In the genomic region with DNA sequence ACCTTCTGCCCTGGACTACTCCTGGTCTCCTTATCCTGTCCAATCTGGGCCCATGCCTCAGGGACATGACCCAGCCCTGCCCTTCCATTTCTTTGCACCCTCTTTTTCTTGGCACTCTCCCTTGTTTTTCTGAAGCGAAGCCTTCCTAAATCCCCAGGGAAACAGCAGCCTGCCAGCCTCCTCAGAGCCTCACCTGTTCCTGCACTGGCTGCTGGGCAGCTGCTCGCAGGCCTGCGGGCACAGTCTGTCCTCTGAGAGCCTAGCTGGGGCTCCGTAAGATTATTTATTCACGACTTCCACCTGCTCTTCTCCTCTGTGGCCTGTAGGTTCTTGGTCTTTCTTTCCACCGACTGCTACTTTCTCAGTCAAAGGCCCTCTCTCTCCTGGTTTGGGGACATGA, we compare ENCODE assay signal across 24 mouse cellular contexts. TPM values are rescaled to one million over a fixed set of nuclear protein-coding genes. Genes with fewer than 3 reads are reported as not detected.
DNase-seq lines count a peak whose midpoint lies in the region; ATAC-seq and TF ChIP-seq lines count a peak whose summit lies in the region.
"Had no signal": no experiment of that assay in that cellular context is flagged by ENCODE, and none has a peak within 500 bp of the region (broad histone marks: within the 10 kb centered on the region; RNA-seq: fewer than 3 reads in every experiment).

No protein-coding gene starts in this region.

- no peak overlapping the region for H3K9ac ChIP-seq in embryonic facial prominence, embryonic 15.5 days
- H3K9ac ChIP-seq in kidney, embryonic 14.5 days (ENCODE audit: low read depth, low read length) = no peak overlapping the region
- no peak overlapping the region for H3K9ac ChIP-seq in hindbrain, embryonic 16.5 days (ENCODE audit: low read depth, low read length)
- H3K9ac ChIP-seq: forebrain, embryonic 12.5 days; heart, embryonic 13.5 days; hindbrain, embryonic 15.5 days had no signal

- ATAC-seq in embryonic facial prominence, embryonic 15.5 days (ENCODE audit: insufficient number of reproducible peaks, low FRiP score, low TSS enrichment, low read depth) = peak; percentile 55; the same call in 1 of the 2 replicates
- no peak for ATAC-seq in kidney, embryonic 14.5 days (ENCODE audit: low FRiP score, low TSS enrichment)
- ATAC-seq in hindbrain, embryonic 16.5 days = no peak
- ATAC-seq: forebrain, embryonic 16.5 days; inflammation-experienced regulatory T-cells, adult 6 months; intestine, postnatal 0 days had no signal

- WGBS in embryonic facial prominence, embryonic 15.5 days = 50% methylated on average over 6 of the region's 6 CpGs
- WGBS in kidney, embryonic 14.5 days = 69% methylated on average over 6 of the region's 6 CpGs
- 56% methylated on average over 6 of the region's 6 CpGs for WGBS in hindbrain, embryonic 16.5 days

- H3K27me3 ChIP-seq in embryonic facial prominence, embryonic 15.5 days = no peaks in the 10 kb centered on the region
- H3K27me3 ChIP-seq in myocyte (ENCODE audit: control insufficient read depth, insufficient read depth, insufficient read length) = peaks cover 63% of the 10 kb centered on the region
- no peaks in the 10 kb centered on the region for H3K27me3 ChIP-seq in kidney, embryonic 14.5 days (ENCODE audit: control insufficient read depth, insufficient read depth, low read length)
- no peaks in the 10 kb centered on the region for H3K27me3 ChIP-seq in hindbrain, embryonic 16.5 days (replicated peaks; ENCODE audit: control insufficient read depth, insufficient read depth, low read length)

- no peak overlapping the region for H3ac ChIP-seq in myocyte (ENCODE audit: control insufficient read depth, insufficient read length)

- no peaks in the 10 kb centered on the region for H3K36me3 ChIP-seq in embryonic facial prominence, embryonic 15.5 days
- no peaks in the 10 kb centered on the region for H3K36me3 ChIP-seq in myocyte (ENCODE audit: control insufficient read depth, insufficient read depth)
- no peaks in the 10 kb centered on the region for H3K36me3 ChIP-seq in kidney, embryonic 14.5 days (ENCODE audit: control insufficient read depth, insufficient read depth, low read length)
- H3K36me3 ChIP-seq in hindbrain, embryonic 16.5 days (ENCODE audit: control insufficient read depth, insufficient read depth, low read length) = no peaks in the 10 kb centered on the region
- H3K36me3 ChIP-seq: forebrain, embryonic 12.5 days; heart, embryonic 13.5 days; hindbrain, embryonic 15.5 days had no signal

- H3K4me3 ChIP-seq in embryonic facial prominence, embryonic 15.5 days (replicated peaks) = no peak overlapping the region
- no peak overlapping the region for H3K4me3 ChIP-seq in myocyte
- H3K4me3 ChIP-seq in kidney, embryonic 14.5 days (ENCODE audit: low read length) = no peak overlapping the region
- no peak overlapping the region for H3K4me3 ChIP-seq in hindbrain, embryonic 16.5 days (ENCODE audit: low read length)
- H3K4me3 ChIP-seq: forebrain, embryonic 12.5 days; heart, embryonic 13.5 days; hindbrain, embryonic 15.5 days had no signal

- no peak overlapping the region for H3K27ac ChIP-seq in embryonic facial prominence, embryonic 15.5 days (replicated peaks)
- no peak overlapping the region for H3K27ac ChIP-seq in kidney, embryonic 14.5 days (ENCODE audit: low read depth, low read length)
- no peak overlapping the region for H3K27ac ChIP-seq in hindbrain, embryonic 16.5 days (ENCODE audit: low read depth, low read length)
- H3K27ac ChIP-seq: forebrain, embryonic 12.5 days; heart, embryonic 13.5 days; hindbrain, embryonic 15.5 days had no signal

- peak; percentile 59 for DNase-seq in gastrocnemius, adult 18-20 months (ENCODE audit: low spot score)
- DNase-seq in gastrocnemius, postnatal 4 days (ENCODE audit: low spot score in 2 of 2) = no peak
- peak; percentile 17 for DNase-seq in brain, adult 2 months (ENCODE audit: low read depth, low spot score)
- DNase-seq: adrenal gland, adult 2 months; cerebellum, adult 11 months; cerebellum, adult 9-10 months; heart, adult 11 months; heart, postnatal 36 days; kidney, adult 8-10 months had no signal

- TF ChIP-seq POLR2A in myocyte (IDR thresholded peaks at IDR 0.05; ENCODE audit: insufficient read length, low read depth) = no peak

- no peaks in the 10 kb centered on the region for H3K9me3 ChIP-seq in embryonic facial prominence, embryonic 15.5 days (replicated peaks)
- no peaks in the 10 kb centered on the region for H3K9me3 ChIP-seq in kidney, embryonic 14.5 days (ENCODE audit: control insufficient read depth, low read length)
- no peaks in the 10 kb centered on the region for H3K9me3 ChIP-seq in hindbrain, embryonic 16.5 days (ENCODE audit: control insufficient read depth, low read length)
- H3K9me3 ChIP-seq: forebrain, embryonic 12.5 days; heart, embryonic 13.5 days; hindbrain, embryonic 15.5 days had no signal

- H3K4me2 ChIP-seq in embryonic facial prominence, embryonic 15.5 days (replicated peaks) = no peak overlapping the region
- H3K4me2 ChIP-seq in myocyte (ENCODE audit: low read depth) = no peak overlapping the region
- H3K4me2 ChIP-seq in kidney, embryonic 14.5 days (replicated peaks; ENCODE audit: low read depth, low read length) = no peak overlapping the region
- H3K4me2 ChIP-seq in hindbrain, embryonic 16.5 days (ENCODE audit: low read length) = no peak overlapping the region
- H3K4me2 ChIP-seq: forebrain, embryonic 12.5 days; heart, embryonic 13.5 days; hindbrain, embryonic 15.5 days had no signal

- peaks cover 19% of the 10 kb centered on the region for H3K4me1 ChIP-seq in embryonic facial prominence, embryonic 15.5 days
- H3K4me1 ChIP-seq in kidney, embryonic 14.5 days (ENCODE audit: control insufficient read depth, insufficient read depth, low read length) = no peaks in the 10 kb centered on the region
- no peaks in the 10 kb centered on the region for H3K4me1 ChIP-seq in hindbrain, embryonic 16.5 days (ENCODE audit: control insufficient read depth, insufficient read depth, low read depth, low read length)
- H3K4me1 ChIP-seq: forebrain, embryonic 12.5 days; hindbrain, embryonic 15.5 days had no signal

- no peaks in the 10 kb centered on the region for H3K79me2 ChIP-seq in myocyte (ENCODE audit: control insufficient read depth, insufficient read depth)

TF ChIP-seq in myocyte, 11 proteins besides CTCF, POLR2A, EP300 and RAD21:
- TF ChIP-seq MYOG (IDR thresholded peaks at IDR 0.05; ENCODE audit: control insufficient read depth in 1 of 3, insufficient read depth in 1 of 3, insufficient read length in 2 of 3, low read depth in 2 of 3) (peak; percentile 70 to 97 (median 96)), USF1 (IDR thresholded peaks at IDR 0.05; ENCODE audit: low read depth) (no peak), REST (IDR thresholded peaks at IDR 0.05; ENCODE audit: insufficient read depth, insufficient read length) (no peak), MYOD1 (IDR thresholded peaks at IDR 0.05; ENCODE audit: control insufficient read depth in 1 of 3, insufficient read length in 2 of 3, low read depth in 2 of 3) (peak in 2 of 3 experiments; percentile 87 to 94), TCF12 (IDR thresholded peaks at IDR 0.05; ENCODE audit: insufficient read depth, poor library complexity, severe bottlenecking) (peak; percentile 62), TCF3 (IDR thresholded peaks at IDR 0.05; ENCODE audit: insufficient read length, low read depth) (peak; percentile 88)

RNA-seq across cellular contexts. Expression of a gene that starts 10.0 kb away (rescaled TPM):
- total RNA-seq in gastrocnemius, adult 18-20 months (2021) = 100 to 1,000 TPM; 174 to 210 TPM
- 100 to 1,000 TPM; 160 to 165 TPM for total RNA-seq in gastrocnemius, postnatal 4 days (2021)
- polyA plus RNA-seq in embryonic facial prominence, embryonic 15.5 days (2015; fragmentation: Nextera tagmentation; extraction: Ambion mirVana) = 89.8 and 96.4 TPM in 2 replicates
- polyA plus RNA-seq in myocyte (2012; fragmentation: generic; extraction: Trizol) = 116 TPM
- 81.5 and 88.8 TPM in 2 replicates for polyA plus RNA-seq in kidney, embryonic 14.5 days (2014; fragmentation: Nextera tagmentation; extraction: Ambion mirVana)
- 94.4 and 95.3 TPM in 2 replicates for polyA plus RNA-seq in hindbrain, embryonic 16.5 days (2015; fragmentation: Nextera tagmentation; extraction: Ambion mirVana)

RNA-seq across cellular contexts. Expression of a gene that starts 14.4 kb away (rescaled TPM):
- 10 to 100 TPM in 1 of 2 experiments, 1 to 10 TPM in 1; 5.0 to 10.8 TPM for total RNA-seq in gastrocnemius, adult 18-20 months (2021)
- total RNA-seq in gastrocnemius, postnatal 4 days (2021) = 1 to 10 TPM; 4.5 to 6.0 TPM
- 3.0 and 3.9 TPM in 2 replicates for polyA plus RNA-seq in embryonic facial prominence, embryonic 15.5 days (2015; fragmentation: Nextera tagmentation; extraction: Ambion mirVana)
- polyA plus RNA-seq in myocyte (2012; fragmentation: generic; extraction: Trizol) = 0.23 TPM
- 0.14 and 0.49 TPM in 2 replicates for polyA plus RNA-seq in kidney, embryonic 14.5 days (2014; fragmentation: Nextera tagmentation; extraction: Ambion mirVana)
- polyA plus RNA-seq in hindbrain, embryonic 16.5 days (2015; fragmentation: Nextera tagmentation; extraction: Ambion mirVana) = 6.0 and 6.4 TPM in 2 replicates

RNA-seq across cellular contexts. Expression of a gene that starts 49.8 kb away (rescaled TPM):
- total RNA-seq in gastrocnemius, adult 18-20 months (2021) = 10 to 100 TPM; 35.7 to 58.2 TPM
- 100 to 1,000 TPM; 130 to 134 TPM for total RNA-seq in gastrocnemius, postnatal 4 days (2021)
- 4.5 and 4.8 TPM in 2 replicates for polyA plus RNA-seq in embryonic facial prominence, embryonic 15.5 days (2015; fragmentation: Nextera tagmentation; extraction: Ambion mirVana)
- polyA plus RNA-seq in myocyte (2012; fragmentation: generic; extraction: Trizol) = 86.2 TPM
- polyA plus RNA-seq in kidney, embryonic 14.5 days (2014; fragmentation: Nextera tagmentation; extraction: Ambion mirVana) = 3.9 TPM in 2 replicates
- 4.3 and 4.8 TPM in 2 replicates for polyA plus RNA-seq in hindbrain, embryonic 16.5 days (2015; fragmentation: Nextera tagmentation; extraction: Ambion mirVana)

RNA-seq across cellular contexts. Expression of a gene that starts 59.0 kb away (rescaled TPM):
- total RNA-seq in gastrocnemius, adult 18-20 months (2021) = under 1 TPM in 1 of 2 experiments, not detected in 1; 0.14 TPM
- total RNA-seq in gastrocnemius, postnatal 4 days (2021) = not detected
- polyA plus RNA-seq in embryonic facial prominence, embryonic 15.5 days (2015; fragmentation: Nextera tagmentation; extraction: Ambion mirVana) = 0.08 TPM in 1 of 2 replicates, not detected in the other
- polyA plus RNA-seq in myocyte (2012; fragmentation: generic; extraction: Trizol) = not detected
- not detected in 2 replicates for polyA plus RNA-seq in kidney, embryonic 14.5 days (2014; fragmentation: Nextera tagmentation; extraction: Ambion mirVana)
- not detected in 2 replicates for polyA plus RNA-seq in hindbrain, embryonic 16.5 days (2015; fragmentation: Nextera tagmentation; extraction: Ambion mirVana)
- total RNA-seq: CH12.LX; heart, postnatal 36 days had no signal
- polyA plus RNA-seq: embryonic facial prominence, embryonic 11.5 days; forebrain, embryonic 12.5 days; forebrain, embryonic 16.5 days; frontal cortex, adult 2 months; heart, embryonic 13.5 days; heart, postnatal 0 days; hindbrain, embryonic 11.5 days; hindbrain, embryonic 15.5 days; inflammation-experienced regulatory T-cells, adult 6 months; intestine, postnatal 0 days had no signal

Comparison
In these comparisons a context has a peak if more than half of its experiments do, and no peak if none do; other contexts are left out.
1. DNase-seq: peak in gastrocnemius, adult 18-20 months (single experiment) and brain, adult 2 months (single experiment); none in gastrocnemius, postnatal 4 days (0 of 2).
2. RNA of a gene that starts 49.8 kb away (polyA plus RNA-seq): 86.2 TPM in myocyte (single experiment); 4.5 to 4.8 TPM in embryonic facial prominence, embryonic 15.5 days, 4.3 to 4.8 TPM in hindbrain, embryonic 16.5 days and 3.9 TPM in kidney, embryonic 14.5 days; every median in the first group is over 10 times any median in the second.